Comparison of ENCODE assay signal across 14 mouse cellular contexts in genomic region chr10:28870580-28871354, GRCm38 (mm10).
"Had no signal": no experiment of that assay in that cellular context is flagged by ENCODE, and none has a peak within 500 bp of the region (broad histone marks: within the 10 kb centered on the region; RNA-seq: fewer than 3 reads in every experiment).

No protein-coding gene starts in this region.

- H3K9ac ChIP-seq: intestine, embryonic 15.5 days; kidney, embryonic 15.5 days; liver, embryonic 13.5 days had no signal

- H3K36me3 ChIP-seq: intestine, embryonic 15.5 days; kidney, embryonic 15.5 days; liver, embryonic 13.5 days had no signal

- H3K4me2 ChIP-seq: intestine, embryonic 15.5 days; kidney, embryonic 15.5 days; liver, embryonic 13.5 days had no signal

- DNase-seq: kidney, adult 11 months; kidney, adult 8-10 months; kidney, postnatal 10 days; kidney, postnatal 4 days; liver, embryonic 13.5 days; lung, adult 2 months; lung, postnatal 14 days; right cerebral cortex, adult 18-20 months; right cerebral cortex, postnatal 14 days; right cerebral cortex, postnatal 4 days; thymus, postnatal 25 days had no signal

- H3K4me3 ChIP-seq: intestine, embryonic 15.5 days; kidney, embryonic 15.5 days; liver, embryonic 13.5 days had no signal

- H3K4me1 ChIP-seq: intestine, embryonic 15.5 days; kidney, embryonic 15.5 days; liver, embryonic 13.5 days had no signal

- H3K27me3 ChIP-seq: intestine, embryonic 15.5 days; kidney, embryonic 15.5 days; liver, embryonic 13.5 days had no signal

- H3K27ac ChIP-seq: intestine, embryonic 15.5 days; kidney, embryonic 15.5 days; liver, embryonic 13.5 days; macrophage had no signal

- H3K9me3 ChIP-seq: intestine, embryonic 15.5 days; kidney, embryonic 15.5 days; liver, embryonic 13.5 days had no signal

- ATAC-seq: intestine, embryonic 15.5 days had no signal
